Mouse (Mus musculus): ENCODE measurements at regions not wholly inside any gene's neighbourhood (a gene's known extent, or its start where the extent isn't known, plus 50 kb on each side); places are given as distances from the start of the nearest gene placed in this dataset.

GRCm38 (mm10) chr5:118434718-118435555 is 125.5 kb upstream of the Med13l start:
- Histone ChIP-seq H3K36me3 (ENCODE audit: control insufficient read depth, insufficient read depth, low read length) (no peaks in the 10 kb centered on the region), H3K27me3 (ENCODE audit: control insufficient read depth, insufficient read depth, low read length) (peaks cover 24% of the 10 kb centered on the region), H3K4me2 (peak overlapping the region; percentile 41), H3K4me3 (ENCODE audit: low read depth, low read length) (no peak overlapping the region), H3K9ac (ENCODE audit: low read depth, low read length) (0 out of 2 replicates have a peak overlapping the region, but pooled peaks have one; percentile 46), H3K27ac (ENCODE audit: low read depth, low read length) (no peak overlapping the region), H3K9me3 (replicated peaks; ENCODE audit: control insufficient read depth, low read length) (no peaks in the 10 kb centered on the region), H3K4me1 (ENCODE audit: control insufficient read depth, insufficient read depth, low read length) (peaks cover 7% of the 10 kb centered on the region)
- whole genome bisulfite sequencing (ENCODE audit: insufficient replicate concordance), result 17% methylated on average over 20 of the region's 20 CpGs
- ATAC-seq (replicated peaks; ENCODE audit: insufficient number of reproducible peaks, low FRiP score, low TSS enrichment), result no peak

- H3K27me3 ChIP-seq (ENCODE audit: control insufficient read depth, insufficient read depth, low read length), result peaks cover 24% of the 10 kb centered on the region
- ATAC-seq (replicated peaks; ENCODE audit: insufficient number of reproducible peaks, low FRiP score, low TSS enrichment), result no peak
- no peak overlapping the region for H3K27ac ChIP-seq (ENCODE audit: low read depth, low read length)
- WGBS (ENCODE audit: insufficient replicate concordance), result 25% methylated on average over 7 of the region's 7 CpGs
- no peaks in the 10 kb centered on the region for H3K36me3 ChIP-seq (ENCODE audit: control insufficient read depth, insufficient read depth, low read length)
- no peak overlapping the region for H3K9ac ChIP-seq (ENCODE audit: low read depth, low read length)
- no peaks in the 10 kb centered on the region for H3K9me3 ChIP-seq (replicated peaks; ENCODE audit: control insufficient read depth, low read length)
- peaks cover 7% of the 10 kb centered on the region for H3K4me1 ChIP-seq (ENCODE audit: control insufficient read depth, insufficient read depth, low read length)
- H3K4me2 ChIP-seq, result peak overlapping the region; percentile 41
- no peak overlapping the region for H3K4me3 ChIP-seq (ENCODE audit: low read depth, low read length)
Measured at GRCm38 (mm10) chr5:118435556-118435950, 124.9 kb upstream of the Med13l start.

- no peak overlapping the region for H3K9ac ChIP-seq (ENCODE audit: low read depth, low read length)
- no peaks in the 10 kb centered on the region for H3K9me3 ChIP-seq (replicated peaks; ENCODE audit: control insufficient read depth, low read length)
- H3K4me2 ChIP-seq, result no peak overlapping the region
- H3K36me3 ChIP-seq (ENCODE audit: control insufficient read depth, insufficient read depth, low read length), result no peaks in the 10 kb centered on the region
- H3K27me3 ChIP-seq (ENCODE audit: control insufficient read depth, insufficient read depth, low read length), result peaks cover 24% of the 10 kb centered on the region
- H3K4me3 ChIP-seq (ENCODE audit: low read depth, low read length), result no peak overlapping the region
- no peak for ATAC-seq (replicated peaks; ENCODE audit: insufficient number of reproducible peaks, low FRiP score, low TSS enrichment)
- WGBS (ENCODE audit: insufficient replicate concordance), result 21% methylated on average over 9 of the region's 9 CpGs
- peaks cover 7% of the 10 kb centered on the region for H3K4me1 ChIP-seq (ENCODE audit: control insufficient read depth, insufficient read depth, low read length)
- H3K27ac ChIP-seq (ENCODE audit: low read depth, low read length), result no peak overlapping the region
Measured at GRCm38 (mm10) chr5:118436035-118436434, 124.4 kb upstream of the Med13l start.

DNA sequence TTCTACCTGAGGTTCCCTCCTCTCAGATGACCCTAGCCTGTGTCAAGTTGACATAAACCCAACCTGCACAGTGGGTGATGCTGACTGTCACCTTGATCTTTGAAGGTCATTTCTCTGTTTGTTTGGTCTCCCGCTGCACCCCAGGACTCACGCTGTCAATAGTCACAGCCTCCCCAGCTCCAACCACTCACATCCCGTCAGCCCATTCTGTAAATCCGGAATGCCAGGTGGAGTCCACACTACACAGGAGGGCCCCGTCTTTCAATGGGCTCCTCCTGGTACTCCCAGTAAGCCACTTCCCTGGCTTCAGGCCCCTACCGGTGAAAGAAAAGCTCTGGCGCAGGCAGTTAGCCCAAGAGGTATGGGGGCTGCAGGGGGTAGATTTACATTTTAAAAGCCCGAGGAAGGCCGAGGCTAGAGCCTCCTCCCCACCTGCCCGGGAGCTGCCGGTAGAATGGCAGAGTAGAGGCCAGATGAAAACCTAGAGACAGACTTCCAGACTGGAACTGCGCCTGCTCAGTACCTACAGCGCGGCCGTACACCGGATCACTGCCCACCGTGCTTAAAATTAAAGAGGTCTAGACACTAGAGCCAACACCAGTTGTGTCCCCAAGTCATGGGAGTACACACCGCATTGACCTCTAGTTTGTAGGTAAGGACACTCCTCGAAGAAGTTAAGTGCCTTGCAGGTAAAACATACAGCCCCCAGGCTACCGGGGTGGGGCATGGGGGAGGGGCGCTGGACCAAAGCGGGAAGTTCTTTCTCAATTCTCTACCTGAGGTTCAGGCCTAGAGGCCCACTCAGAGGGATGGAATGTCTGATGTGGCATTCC is 123.8 kb upstream of the Med13l start:
- Histone ChIP-seq H3K27me3 (ENCODE audit: control insufficient read depth, insufficient read depth, low read length) (peaks cover 24% of the 10 kb centered on the region), H3K4me3 (ENCODE audit: low read depth, low read length) (peak overlapping the region; percentile 23), H3K36me3 (ENCODE audit: control insufficient read depth, insufficient read depth, low read length) (no peaks in the 10 kb centered on the region), H3K9ac (ENCODE audit: low read depth, low read length) (no peak overlapping the region), H3K27ac (ENCODE audit: low read depth, low read length) (no peak overlapping the region), H3K4me2 (peak overlapping the region; percentile 58), H3K9me3 (replicated peaks; ENCODE audit: control insufficient read depth, low read length) (no peaks in the 10 kb centered on the region), H3K4me1 (ENCODE audit: control insufficient read depth, insufficient read depth, low read length) (peaks cover 7% of the 10 kb centered on the region)
- WGBS (ENCODE audit: insufficient replicate concordance), result 8% methylated on average over 22 of the region's 22 CpGs
- ATAC-seq (replicated peaks; ENCODE audit: insufficient number of reproducible peaks, low FRiP score, low TSS enrichment), result no peak

DNA sequence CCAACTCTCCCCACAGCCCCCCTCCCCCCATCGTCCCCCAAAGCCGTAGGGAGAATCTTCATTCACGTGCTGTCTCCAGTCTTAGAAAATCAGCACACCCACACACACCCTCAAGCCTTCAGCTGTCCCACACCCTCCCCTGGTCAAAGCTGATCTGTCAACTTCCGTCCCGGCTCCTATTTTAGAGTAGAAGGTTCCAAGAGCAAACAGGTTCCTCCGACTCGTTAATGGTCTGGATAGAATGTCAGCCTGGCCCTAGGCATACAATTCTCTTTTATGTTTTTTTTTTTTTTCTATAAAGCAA is 123.2 kb upstream of the Med13l start:
- H3K4me1 ChIP-seq (ENCODE audit: control insufficient read depth, insufficient read depth, low read length), result peaks cover 7% of the 10 kb centered on the region
- no peak overlapping the region for H3K9ac ChIP-seq (ENCODE audit: low read depth, low read length)
- 22% methylated on average over 7 of the region's 7 CpGs for WGBS (ENCODE audit: insufficient replicate concordance)
- no peak overlapping the region for H3K27ac ChIP-seq (ENCODE audit: low read depth, low read length)
- H3K27me3 ChIP-seq (ENCODE audit: control insufficient read depth, insufficient read depth, low read length), result peaks cover 24% of the 10 kb centered on the region
- H3K9me3 ChIP-seq (replicated peaks; ENCODE audit: control insufficient read depth, low read length), result no peaks in the 10 kb centered on the region
- H3K36me3 ChIP-seq (ENCODE audit: control insufficient read depth, insufficient read depth, low read length), result no peaks in the 10 kb centered on the region
- ATAC-seq (replicated peaks; ENCODE audit: insufficient number of reproducible peaks, low FRiP score, low TSS enrichment), result no peak
- peak overlapping the region; percentile 58 for H3K4me2 ChIP-seq
- H3K4me3 ChIP-seq (ENCODE audit: low read depth, low read length), result no peak overlapping the region

DNA sequence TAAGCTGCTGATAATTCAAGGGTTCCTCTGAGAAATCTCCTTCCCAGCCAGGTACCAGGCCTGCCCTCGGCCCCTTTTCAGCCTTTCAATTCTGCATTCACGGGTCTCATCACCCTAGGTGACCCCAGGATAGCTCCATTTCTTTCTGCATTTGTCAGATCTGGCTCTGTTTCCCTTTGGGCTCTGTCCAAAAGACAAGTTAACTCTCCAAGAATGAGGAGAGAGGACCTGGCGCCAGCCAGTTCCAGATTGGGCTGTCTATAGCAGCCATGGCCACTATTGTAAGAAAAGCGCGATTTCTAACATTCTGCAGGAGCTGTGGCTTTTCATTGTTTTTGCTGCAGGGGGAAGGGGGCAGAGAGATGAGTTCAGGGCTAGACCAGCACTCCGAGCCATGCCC is 122.5 kb upstream of the Med13l start:
- WGBS (ENCODE audit: insufficient replicate concordance), result 40% methylated on average over 6 of the region's 6 CpGs
- no peak for ATAC-seq (replicated peaks; ENCODE audit: insufficient number of reproducible peaks, low FRiP score, low TSS enrichment)

GRCm38 (mm10) chr5:118444538-118445251 is 115.8 kb upstream of the Med13l start:
- no peak for ATAC-seq (replicated peaks; ENCODE audit: insufficient number of reproducible peaks, low FRiP score, low TSS enrichment)
- WGBS (ENCODE audit: insufficient replicate concordance), result 16% methylated on average over 8 of the region's 8 CpGs
- Histone ChIP-seq H3K9ac (ENCODE audit: low read depth, low read length) (0 out of 2 replicates have a peak overlapping the region, but pooled peaks have one; percentile 5), H3K27me3 (ENCODE audit: control insufficient read depth, insufficient read depth, low read length) (no peaks in the 10 kb centered on the region), H3K27ac (ENCODE audit: low read depth, low read length) (no peak overlapping the region), H3K36me3 (ENCODE audit: control insufficient read depth, insufficient read depth, low read length) (no peaks in the 10 kb centered on the region), H3K4me2 (no peak overlapping the region), H3K9me3 (replicated peaks; ENCODE audit: control insufficient read depth, low read length) (no peaks in the 10 kb centered on the region), H3K4me1 (ENCODE audit: control insufficient read depth, insufficient read depth, low read length) (peaks cover 11% of the 10 kb centered on the region; the same call in 1 of the 2 replicates), H3K4me3 (ENCODE audit: low read depth, low read length) (no peak overlapping the region)

More for the DNA sequence above, 122.5 kb upstream of the Med13l start:
- Histone ChIP-seq H3K4me3 (ENCODE audit: low read depth, low read length) (no peak overlapping the region), H3K9ac (ENCODE audit: low read depth, low read length) (no peak overlapping the region), H3K9me3 (replicated peaks; ENCODE audit: control insufficient read depth, low read length) (no peaks in the 10 kb centered on the region), H3K27ac (ENCODE audit: low read depth, low read length) (no peak overlapping the region), H3K36me3 (ENCODE audit: control insufficient read depth, insufficient read depth, low read length) (no peaks in the 10 kb centered on the region), H3K4me1 (ENCODE audit: control insufficient read depth, insufficient read depth, low read length) (peaks cover 7% of the 10 kb centered on the region), H3K27me3 (ENCODE audit: control insufficient read depth, insufficient read depth, low read length) (peaks cover 24% of the 10 kb centered on the region), H3K4me2 (no peak overlapping the region)

GRCm38 (mm10) chr5:118445252-118445987 is 115.1 kb upstream of the Med13l start:
- Histone ChIP-seq H3K4me2 (no peak overlapping the region), H3K4me1 (ENCODE audit: control insufficient read depth, insufficient read depth, low read length) (peaks cover 11% of the 10 kb centered on the region; the same call in 1 of the 2 replicates), H3K27ac (ENCODE audit: low read depth, low read length) (no peak overlapping the region), H3K9me3 (replicated peaks; ENCODE audit: control insufficient read depth, low read length) (no peaks in the 10 kb centered on the region), H3K36me3 (ENCODE audit: control insufficient read depth, insufficient read depth, low read length) (no peaks in the 10 kb centered on the region), H3K9ac (ENCODE audit: low read depth, low read length) (no peak overlapping the region), H3K4me3 (ENCODE audit: low read depth, low read length) (no peak overlapping the region), H3K27me3 (ENCODE audit: control insufficient read depth, insufficient read depth, low read length) (no peaks in the 10 kb centered on the region)
- ATAC-seq (replicated peaks; ENCODE audit: insufficient number of reproducible peaks, low FRiP score, low TSS enrichment), result no peak
- WGBS (ENCODE audit: insufficient replicate concordance), result 36% methylated on average over 10 of the region's 10 CpGs

All from heart, embryonic 11.5 days (tissue).